Mouse (Mus musculus) spleen, adult 2 months (tissue): ENCODE measurements around the gene Crnn.

Experiments
- CTCF ChIP-seq: fragments of 200-500 bp; IDR thresholded peaks from 2 replicates; pipeline ENCODE4 v1.5.1; 2011; ENCODE audit warnings: mild to moderate bottlenecking, inconsistent platforms; ENCODE audit not compliant: insufficient read depth, insufficient read length, insufficient replicate concordance; ENCODE audit errors: extremely low read depth
- POLR2A ChIP-seq: fragments of 200-500 bp; IDR thresholded peaks from 2 replicates; pipeline ENCODE4 v1.6.1; 2011; ENCODE audit warnings: low read depth, low read length, inconsistent platforms

DNA sequence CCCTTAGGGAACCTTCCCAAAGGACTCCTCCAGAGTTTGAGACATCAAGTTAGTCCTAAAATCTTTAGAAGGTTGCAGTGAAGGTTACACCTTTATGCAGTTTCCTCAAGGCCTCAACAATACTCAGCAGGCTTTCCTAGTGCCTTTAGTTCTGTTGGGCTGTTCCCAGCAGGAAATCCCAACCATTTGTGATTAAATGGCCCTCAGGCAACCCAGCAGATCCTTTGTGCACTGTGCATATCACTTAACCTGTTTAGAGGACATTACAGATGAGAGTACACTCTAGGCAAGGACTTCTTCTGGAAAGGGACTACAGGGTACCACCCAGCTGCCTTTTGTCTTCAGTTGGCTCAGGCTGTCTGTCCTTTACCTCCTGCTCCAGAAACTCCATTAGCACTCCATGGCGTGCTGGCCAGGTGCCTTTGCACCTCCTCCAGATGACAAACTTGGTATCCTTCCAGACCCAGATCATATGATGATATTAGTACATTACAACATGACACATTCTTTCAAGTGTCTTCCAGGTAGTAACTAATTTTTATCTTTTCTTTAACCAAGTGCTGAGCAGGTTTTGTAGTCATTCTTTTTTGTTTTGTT, 18.5 kb downstream of the Crnn start:
- TF ChIP-seq CTCF: no peak
- no peak for TF ChIP-seq POLR2A
